Mouse (Mus musculus) bone marrow macrophage, adult 2 months (primary cell): ENCODE measurements around the gene F2r. TPM values are rescaled to one million over a fixed set of nuclear protein-coding genes. Genes with fewer than 3 reads are reported as not detected.

Source experiments
- H3K27ac ChIP-seq: 2 replicates; pipeline ENCODE4 v1.5.1; 2012; ENCODE audit warnings: low read depth, low read length; ENCODE audit not compliant: insufficient read depth
- H3K4me1 ChIP-seq: 2 replicates; pipeline ENCODE4 v1.6.1; 2012; ENCODE audit warnings: low read length; ENCODE audit not compliant: control insufficient read depth, insufficient read depth
- H3K4me3 ChIP-seq: 2 replicates; pipeline ENCODE4 v1.5.1; 2012; ENCODE audit warnings: mild to moderate bottlenecking, low read length, moderate library complexity; ENCODE audit not compliant: insufficient read depth
- CTCF ChIP-seq: IDR thresholded peaks from 2 replicates; pipeline ENCODE4 v1.5.1; 2012; ENCODE audit warnings: low read depth, mild to moderate bottlenecking, low read length, moderate library complexity
- POLR2A ChIP-seq: IDR thresholded peaks from 2 replicates; pipeline ENCODE4 v1.6.1; 2012; ENCODE audit warnings: mild to moderate bottlenecking, low read depth, low read length, borderline replicate concordance
- polyA plus RNA-seq: library from polyadenylated mRNA; stranded (reverse); fragments of >200 nt; gene quantifications from 2 replicates; pipeline ENCODE4 v1.2.4, GENCODE M21; 2012; ENCODE audit not compliant: missing spikeins, insufficient read depth, insufficient read length

Gene F2r
- polyA plus RNA-seq, 1 experiment: 0.21 TPM

- H3K4me1 ChIP-seq: peaks cover 4% of the 10 kb centered on the region; the same call in 1 of the 2 replicates
- H3K27ac ChIP-seq: no peak overlapping the region
- TF ChIP-seq POLR2A (no peak), CTCF (no peak)
- no peak overlapping the region for H3K4me3 ChIP-seq
Observed at GRCm38 (mm10) chr13:95597578-95597977, 20.7 kb downstream of the F2r start.

- H3K27ac ChIP-seq: no peak overlapping the region
- peaks cover 5% of the 10 kb centered on the region; the same call in 1 of the 2 replicates for H3K4me1 ChIP-seq
- H3K4me3 ChIP-seq: no peak overlapping the region
- no peak for TF ChIP-seq POLR2A
- TF ChIP-seq CTCF: no peak
Observed at GRCm38 (mm10) chr13:95596689-95597088, 21.6 kb downstream of the F2r start.

GRCm38 (mm10) chr13:95595921-95596320 is 22.4 kb downstream of the F2r start:
- peaks cover 5% of the 10 kb centered on the region; the same call in 1 of the 2 replicates for H3K4me1 ChIP-seq
- no peak overlapping the region for H3K4me3 ChIP-seq
- H3K27ac ChIP-seq: no peak overlapping the region
- TF ChIP-seq CTCF: no peak
- no peak for TF ChIP-seq POLR2A

GRCm38 (mm10) chr13:95595411-95595810 is 22.9 kb downstream of the F2r start:
- Histone ChIP-seq H3K27ac (no peak overlapping the region), H3K4me3 (no peak overlapping the region), H3K4me1 (peaks cover 5% of the 10 kb centered on the region; the same call in 1 of the 2 replicates)
- TF ChIP-seq POLR2A: no peak
- no peak for TF ChIP-seq CTCF

- Histone ChIP-seq H3K4me3 (no peak overlapping the region), H3K4me1 (peaks cover 5% of the 10 kb centered on the region; the same call in 1 of the 2 replicates), H3K27ac (no peak overlapping the region)
- TF ChIP-seq POLR2A (no peak), CTCF (no peak)
Observed at GRCm38 (mm10) chr13:95592860-95593259, 25.4 kb downstream of the F2r start.

GRCm38 (mm10) chr13:95591606-95592005 is 26.7 kb downstream of the F2r start:
- no peak overlapping the region for H3K4me3 ChIP-seq
- no peak overlapping the region for H3K27ac ChIP-seq
- peaks cover 5% of the 10 kb centered on the region; the same call in 1 of the 2 replicates for H3K4me1 ChIP-seq
- TF ChIP-seq POLR2A (no peak), CTCF (no peak)

GRCm38 (mm10) chr13:95587628-95588027 is 30.7 kb downstream of the F2r start:
- Histone ChIP-seq H3K4me3 (no peak overlapping the region), H3K27ac (no peak overlapping the region), H3K4me1 (peaks cover under 1% of the 10 kb centered on the region; the same call in 1 of the 2 replicates)
- no peak for TF ChIP-seq POLR2A
- no peak for TF ChIP-seq CTCF

- H3K4me3 ChIP-seq: no peak overlapping the region
- TF ChIP-seq CTCF (no peak), POLR2A (no peak)
- H3K27ac ChIP-seq: no peak overlapping the region
- H3K4me1 ChIP-seq: no peaks in the 10 kb centered on the region
Observed at GRCm38 (mm10) chr13:95584898-95585297, 33.4 kb downstream of the F2r start.

- H3K4me1 ChIP-seq: no peaks in the 10 kb centered on the region
- no peak overlapping the region for H3K4me3 ChIP-seq
- H3K27ac ChIP-seq: no peak overlapping the region
- TF ChIP-seq POLR2A: no peak
- TF ChIP-seq CTCF: no peak
Observed at GRCm38 (mm10) chr13:95583237-95584189, 34.8 kb downstream of the F2r start.

- TF ChIP-seq POLR2A (no peak), CTCF (no peak)
- Histone ChIP-seq H3K4me3 (no peak overlapping the region), H3K27ac (no peak overlapping the region), H3K4me1 (no peaks in the 10 kb centered on the region)
Observed at GRCm38 (mm10) chr13:95581850-95582249, 36.4 kb downstream of the F2r start.
